Mouse (Mus musculus) frontal cortex, postnatal 10 days (tissue): ENCODE measurements at regions not wholly inside any gene's neighbourhood (a gene's known extent, or its start where the extent isn't known, plus 50 kb on each side); places are given as distances from the start of the nearest gene placed in this dataset.
"Not testable (repeated sequence)": the region's sequence is repeated elsewhere in the genome, so short reads cannot be mapped to it uniquely, and the experiment has no call there.

Experiments used
- DNase-seq, 2 experiments: peaks; one replicate each; pipeline ENCODE4 v3.0.0; 2022; ENCODE audit warnings: low spot score in 2 of 2, mixed read lengths in 1 of 2

DNA sequence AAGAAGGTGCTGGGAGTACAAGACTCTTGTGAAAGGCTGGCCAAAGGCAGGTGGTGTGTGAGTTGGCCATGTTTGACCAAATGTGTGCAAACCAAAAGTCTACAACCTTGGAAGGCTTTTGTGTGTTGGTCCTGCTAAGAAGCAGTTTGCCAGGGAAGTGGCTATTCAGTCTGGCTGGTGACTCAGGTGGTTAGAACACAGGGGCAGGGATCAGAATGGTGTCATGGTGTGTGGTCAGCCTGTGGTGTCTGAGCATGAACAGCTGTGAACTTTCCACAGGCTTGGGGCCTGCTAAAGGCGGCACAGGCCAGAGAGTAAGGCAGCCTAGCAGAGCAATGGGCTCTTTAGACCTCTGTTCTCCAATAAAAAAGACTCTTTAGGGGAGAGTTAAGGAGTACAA lies 171.6 kb upstream of the Klf14 start:
- DNase-seq = no peak

DNA sequence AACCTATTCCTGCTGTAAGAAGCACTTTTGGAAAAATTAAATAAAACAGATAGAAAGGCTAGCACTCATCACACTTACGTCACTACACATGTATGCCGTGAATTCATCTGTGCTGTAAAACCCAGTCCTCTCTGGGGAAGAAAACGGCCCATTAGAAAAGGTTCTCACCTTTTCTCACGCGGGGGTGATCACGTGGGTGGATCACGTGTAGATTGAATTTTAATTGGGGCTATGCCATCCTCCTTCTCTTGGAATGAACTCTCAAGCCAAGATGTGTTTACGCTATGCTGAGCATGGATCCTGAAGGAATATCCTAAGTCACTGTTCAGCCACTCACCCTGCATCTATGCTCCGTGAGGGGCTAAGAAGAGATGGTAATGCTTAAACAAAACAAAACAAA lies 172.8 kb upstream of the Klf14 start:
- no peak for DNase-seq

DNA sequence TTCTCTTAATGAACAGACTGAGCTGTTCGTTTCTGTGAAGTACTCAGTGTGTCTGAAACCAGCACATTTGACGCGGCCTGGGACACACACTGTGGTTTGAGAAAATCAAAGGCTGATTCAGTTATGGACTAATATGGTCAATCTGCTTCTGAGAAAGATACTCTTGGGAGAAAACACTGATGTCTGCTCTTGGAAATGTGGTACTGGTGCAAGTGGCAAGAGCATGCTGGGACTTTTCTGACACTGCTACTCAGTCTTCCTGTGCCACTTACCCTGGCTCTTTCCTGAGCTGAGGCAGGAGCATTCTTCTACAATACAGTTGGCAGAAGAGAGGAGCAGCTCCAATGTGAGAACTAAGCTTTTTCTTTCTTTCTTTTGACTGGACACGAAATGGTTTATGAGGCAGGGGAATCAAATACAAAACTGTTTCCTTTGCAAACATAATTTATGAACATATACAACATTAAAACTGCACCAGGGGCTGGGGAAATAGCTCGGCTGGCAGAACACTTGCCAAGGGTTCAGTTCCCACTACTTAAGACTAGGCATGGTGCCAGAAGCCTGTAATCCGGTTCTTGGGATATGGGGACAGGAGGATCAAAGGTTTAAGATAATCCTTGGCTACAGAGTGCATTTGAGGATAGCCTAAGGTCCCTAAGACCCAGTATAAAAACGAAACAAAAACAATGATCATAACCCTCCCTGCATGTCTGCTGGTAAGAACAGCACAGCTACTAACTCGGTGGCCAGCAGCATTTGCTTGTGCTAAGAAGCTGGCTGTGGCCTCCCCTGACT lies 173.7 kb upstream of the Klf14 start:
- no peak for DNase-seq

DNA sequence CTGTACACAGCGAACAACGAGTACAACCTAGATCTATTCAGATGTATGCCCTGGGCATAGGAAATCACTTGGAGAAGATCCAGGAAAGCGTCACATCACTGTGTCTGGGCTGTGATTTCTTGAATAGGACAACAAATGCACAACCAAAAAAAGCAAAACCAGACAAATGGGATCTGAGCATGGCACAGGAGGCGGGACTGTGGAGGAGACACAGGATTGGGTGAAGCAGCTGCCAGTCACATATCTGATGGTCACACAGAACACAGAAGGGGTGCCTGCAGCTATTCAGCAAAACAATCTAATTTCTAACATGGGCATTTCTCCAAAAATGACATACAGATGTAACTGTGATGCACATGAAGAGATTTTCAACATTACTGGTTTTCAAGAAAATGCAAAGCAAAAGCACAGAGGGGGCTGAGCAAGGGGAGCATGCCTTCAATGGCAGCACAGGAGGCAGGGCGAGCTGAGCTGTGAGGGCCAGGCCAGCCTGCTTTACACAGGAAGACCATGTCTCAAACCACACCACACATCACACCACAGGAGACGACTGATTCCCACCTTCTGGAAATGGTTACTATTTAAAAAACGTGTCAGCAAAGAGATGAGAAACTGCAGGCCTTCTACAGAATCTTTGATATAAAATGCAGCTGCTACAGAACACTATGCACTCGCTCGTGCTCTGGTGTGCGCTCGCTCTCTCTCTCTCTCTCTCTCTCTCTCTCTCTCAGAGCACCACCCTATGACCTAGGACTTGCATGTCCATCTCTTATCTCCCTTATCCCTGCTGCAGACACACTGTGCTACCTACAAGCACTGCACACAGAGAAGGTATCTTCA lies 175.2 kb upstream of the Klf14 start:
- DNase-seq = no peak

DNA sequence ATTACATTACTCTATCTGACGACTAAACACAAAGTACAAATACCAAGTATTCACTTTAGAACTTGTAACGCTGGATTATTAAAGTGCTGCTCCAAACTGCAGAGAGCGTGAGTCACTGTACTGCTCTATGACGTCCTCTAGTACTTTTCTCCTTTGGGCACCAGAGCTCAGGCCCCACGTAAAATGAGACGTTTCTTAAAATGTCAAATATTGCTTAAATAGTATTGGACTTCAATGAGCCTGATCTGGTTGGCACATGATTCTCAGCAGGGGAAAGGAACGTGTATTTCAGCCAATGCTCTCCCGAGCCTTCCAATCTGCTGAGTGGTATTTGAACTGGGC lies 175.8 kb upstream of the Klf14 start:
- no peak for DNase-seq

DNA sequence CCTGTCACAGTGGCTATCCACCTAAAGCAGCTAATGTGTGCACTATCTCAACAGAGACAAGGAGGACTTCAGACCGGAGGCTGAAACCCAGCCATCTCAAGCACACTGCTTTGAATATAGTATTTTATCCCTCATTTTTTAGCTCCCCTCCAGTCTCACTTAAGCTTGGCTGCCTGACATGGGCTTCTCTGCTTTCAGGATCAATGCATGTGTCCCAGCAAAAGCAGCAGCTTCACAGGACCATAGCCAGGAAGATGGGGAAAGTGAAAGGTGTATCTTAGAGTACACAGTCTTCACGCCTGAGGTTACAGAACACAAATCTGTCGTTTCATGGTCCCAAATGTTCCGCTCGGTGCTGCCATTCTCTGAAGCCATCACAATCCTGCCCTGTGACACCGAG lies 176.7 kb upstream of the Klf14 start:
- DNase-seq = no peak

DNA sequence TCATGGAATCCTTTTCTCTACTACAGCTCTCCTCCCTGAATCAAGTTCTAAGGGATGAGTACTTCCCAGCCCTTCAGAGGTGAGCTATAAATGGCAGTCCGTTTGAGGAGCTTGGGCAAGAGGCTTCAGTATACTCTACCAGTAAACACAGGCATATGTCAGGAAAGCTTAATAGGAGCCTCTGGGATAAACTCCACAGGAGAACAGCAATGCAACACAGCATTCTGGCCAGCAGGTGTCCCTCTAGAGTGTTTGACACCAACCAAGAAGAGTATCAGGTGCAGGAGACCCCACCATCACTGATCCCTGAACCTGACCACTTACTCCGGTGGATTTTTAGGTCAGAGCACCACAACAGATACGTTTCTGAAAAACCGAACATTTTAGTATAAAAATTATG lies 178.0 kb upstream of the Klf14 start:
- DNase-seq = no peak

DNA sequence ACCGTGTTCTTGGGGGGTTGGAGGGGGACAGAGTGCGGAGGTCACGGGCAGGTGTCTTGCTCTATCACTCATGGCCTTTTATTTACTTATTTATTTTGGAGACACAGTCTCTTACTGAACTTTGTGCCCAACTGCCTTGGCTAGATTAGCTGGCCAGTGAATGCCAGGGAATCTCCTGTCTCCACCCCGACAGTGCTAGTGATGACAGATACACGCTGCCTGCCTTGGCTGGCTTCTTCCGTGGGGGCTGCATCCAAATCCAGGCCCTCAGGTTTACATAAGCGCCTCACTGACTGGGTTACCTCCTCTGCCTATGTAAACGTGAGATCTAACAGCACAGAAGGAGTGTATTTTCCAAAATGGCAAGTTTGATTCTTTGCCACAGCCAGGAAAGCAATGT lies 178.5 kb upstream of the Klf14 start:
- DNase-seq = no peak

DNA sequence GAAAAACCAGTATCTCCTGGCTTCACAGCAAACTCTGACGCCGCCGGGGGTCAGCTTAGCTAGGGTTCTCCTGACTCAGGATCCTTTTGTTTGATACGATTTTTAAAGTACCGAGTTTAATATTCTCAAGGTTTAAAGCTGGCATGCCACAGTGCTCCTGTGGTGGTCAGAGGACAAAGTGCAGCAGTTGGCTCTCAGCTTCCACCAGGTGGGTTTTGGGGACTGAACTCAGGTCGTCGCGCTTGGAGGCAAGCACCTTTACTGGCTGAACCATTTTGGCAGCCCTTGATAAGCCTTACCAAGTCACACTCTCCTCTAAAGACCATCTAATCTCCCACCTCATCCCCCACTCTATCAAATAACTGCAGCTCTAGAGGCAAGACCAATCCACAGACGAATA lies 181.1 kb upstream of the Klf14 start:
- no peak for DNase-seq

DNA sequence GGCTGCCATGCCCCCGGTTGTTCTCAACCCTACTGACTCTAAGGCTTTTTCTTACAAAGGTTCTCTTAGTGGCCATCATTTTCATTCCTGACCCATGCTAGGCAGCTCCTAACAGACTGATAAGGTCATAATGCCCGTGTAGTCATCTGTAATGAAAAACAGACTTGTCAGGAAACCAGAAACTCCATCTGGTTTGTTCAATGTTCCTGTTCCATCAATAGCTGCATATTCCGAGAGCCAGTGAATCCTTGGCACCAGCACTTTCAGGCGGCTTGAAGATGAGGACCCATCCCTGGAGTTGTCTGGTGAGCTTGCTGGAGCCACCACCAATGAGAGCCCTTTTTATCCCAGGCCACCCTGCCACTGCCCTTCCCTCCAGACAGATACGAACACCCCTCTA lies 181.7 kb upstream of the Klf14 start:
- no peak for DNase-seq

DNA sequence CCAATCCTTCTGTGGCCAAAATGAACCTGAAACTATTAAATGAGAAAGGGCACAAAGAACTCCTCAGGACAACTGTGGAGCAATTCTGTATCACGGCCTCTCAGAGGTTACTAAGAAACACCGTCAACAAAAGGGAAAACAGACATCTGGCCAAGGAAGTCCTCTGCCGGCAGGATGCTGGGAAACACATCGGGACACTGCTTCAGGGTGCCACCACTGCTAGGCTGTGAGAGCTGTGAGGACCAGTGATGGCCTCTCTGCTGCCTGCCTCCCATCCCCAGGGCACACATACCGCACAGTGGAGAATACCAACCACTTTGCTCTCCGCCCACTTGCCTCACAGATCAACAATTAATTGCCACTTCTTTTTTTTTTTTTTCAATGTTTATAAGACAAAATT lies 182.6 kb upstream of the Klf14 start:
- DNase-seq = no peak

DNA sequence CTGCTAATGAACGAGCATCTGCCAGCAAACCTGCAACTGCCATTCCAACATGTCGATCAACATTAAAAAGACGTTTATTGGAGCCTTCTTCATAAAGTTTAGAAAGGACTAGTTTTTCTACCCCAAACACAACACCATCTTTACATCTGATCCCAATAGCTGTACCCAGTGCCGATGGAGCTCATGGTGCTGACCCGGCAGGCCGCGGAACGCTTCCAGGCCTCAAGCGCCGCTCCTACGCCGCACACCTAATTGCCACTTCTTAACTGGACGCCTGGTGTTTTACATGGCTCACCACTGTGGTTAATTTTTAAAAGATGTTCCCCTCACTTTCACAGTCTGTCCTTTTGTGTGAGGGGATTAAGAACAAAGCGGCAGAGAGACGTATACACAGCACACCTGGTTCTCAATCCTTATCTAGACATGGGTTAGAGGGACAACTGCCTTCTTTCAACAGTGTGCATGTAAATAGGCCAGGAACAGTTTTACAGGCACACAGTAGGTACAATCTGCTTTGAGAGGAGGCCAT lies 183.7 kb upstream of the Klf14 start:
- not testable (repeated sequence) for DNase-seq

DNA sequence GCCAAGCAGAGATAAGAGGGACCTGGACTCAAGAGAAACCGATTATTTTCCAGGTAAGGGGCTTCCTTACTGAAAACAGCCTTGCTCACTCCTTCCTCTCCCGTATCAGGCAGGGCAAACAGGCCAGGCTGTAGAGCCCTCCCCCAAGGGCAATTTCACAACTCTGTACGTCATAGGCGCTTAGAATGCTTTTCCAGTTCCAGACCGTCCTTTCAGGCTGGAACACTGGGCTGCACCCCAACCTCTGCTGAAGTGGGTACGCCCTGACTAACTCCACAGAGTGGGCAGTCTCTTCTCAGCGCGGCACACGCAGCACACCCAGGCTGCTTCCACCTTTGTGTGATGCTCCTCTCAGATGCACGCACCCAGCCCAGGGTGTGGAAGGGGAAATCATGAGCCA lies 186.8 kb upstream of the Klf14 start:
- DNase-seq = no peak

DNA sequence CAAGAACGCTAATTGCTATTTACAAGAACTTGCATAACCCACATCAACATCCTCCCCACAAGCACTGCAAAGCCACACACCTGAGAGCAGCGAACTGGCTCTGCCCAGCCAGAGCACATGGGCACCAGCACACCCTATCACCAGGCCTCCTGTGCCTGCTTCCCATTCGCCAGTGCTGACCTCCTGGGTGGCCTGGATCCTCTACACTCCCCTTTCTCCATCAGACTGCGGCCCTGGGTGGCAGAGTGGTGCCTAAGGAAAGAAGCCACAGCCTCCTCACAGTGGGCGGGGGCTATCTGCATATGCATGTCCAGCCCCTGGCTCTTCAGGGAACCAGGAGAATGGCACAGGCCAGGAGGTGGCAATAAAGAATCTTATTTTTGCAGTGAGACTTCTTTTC lies 187.9 kb upstream of the Klf14 start:
- no peak for DNase-seq

DNA sequence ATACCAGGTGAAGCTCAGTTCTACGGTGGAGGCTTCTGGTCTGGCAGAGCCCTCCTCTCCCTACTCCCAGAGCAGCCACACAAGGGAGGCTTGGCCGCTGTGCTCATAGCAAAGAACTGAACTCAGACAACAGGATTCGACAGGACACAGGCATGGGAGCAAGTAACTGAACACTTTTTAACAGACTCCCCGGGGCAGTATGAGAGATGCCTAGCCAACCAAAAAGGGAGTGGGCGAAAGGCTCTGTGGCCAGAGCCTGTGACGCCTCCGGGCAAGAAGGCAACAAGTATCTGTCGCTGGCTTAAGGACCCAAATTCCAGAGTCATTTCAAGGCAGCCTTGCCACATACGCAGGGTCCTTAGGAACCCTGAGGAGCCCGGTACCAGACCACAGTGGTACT lies 188.8 kb upstream of the Klf14 start:
- no peak for DNase-seq

DNA sequence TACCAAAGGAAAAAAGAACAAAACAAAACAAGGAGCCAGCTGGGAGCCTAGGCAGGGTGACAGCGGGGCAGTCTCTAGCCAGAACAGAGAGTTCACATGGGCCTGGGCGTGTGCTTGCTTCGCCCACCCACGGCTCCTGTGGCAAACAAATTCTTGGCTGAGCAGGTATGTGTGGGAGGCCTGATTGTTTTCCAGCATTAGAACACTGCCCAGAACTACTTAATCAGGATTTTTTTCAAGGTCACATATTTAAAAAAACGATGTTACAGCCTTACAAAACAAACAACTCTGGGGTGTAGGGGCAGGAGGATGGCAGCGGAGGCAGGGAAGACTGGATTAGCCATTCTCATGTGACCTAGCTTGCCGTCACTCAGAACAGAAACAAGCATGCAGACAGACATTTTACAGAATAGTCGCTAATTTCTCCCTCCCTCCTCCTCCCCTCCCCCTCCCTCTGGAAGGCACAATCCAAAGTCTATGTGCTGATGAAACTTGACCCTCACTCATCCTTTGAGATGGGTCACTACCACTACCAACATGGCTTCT lies 189.5 kb upstream of the Klf14 start:
- no peak for DNase-seq

DNA sequence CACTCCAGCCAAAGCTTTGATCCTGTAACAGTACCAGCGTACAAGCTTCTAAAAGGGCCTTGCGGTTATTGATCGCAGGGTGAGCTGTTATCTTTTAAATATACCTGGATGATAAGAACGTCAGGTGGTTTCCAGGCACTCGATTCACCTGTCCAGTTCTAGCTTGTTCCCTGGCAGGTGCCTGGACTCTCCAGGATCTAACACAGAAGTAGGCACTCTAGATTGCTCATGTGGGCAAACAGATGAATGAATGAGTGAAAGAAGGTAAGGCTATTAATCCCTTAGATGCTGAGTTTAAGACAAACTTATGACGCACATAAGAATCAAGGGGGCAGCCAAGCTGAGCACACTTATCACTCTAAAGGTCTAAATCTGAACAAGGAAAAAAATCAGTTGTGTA lies 190.3 kb upstream of the Klf14 start:
- DNase-seq = no peak

DNA sequence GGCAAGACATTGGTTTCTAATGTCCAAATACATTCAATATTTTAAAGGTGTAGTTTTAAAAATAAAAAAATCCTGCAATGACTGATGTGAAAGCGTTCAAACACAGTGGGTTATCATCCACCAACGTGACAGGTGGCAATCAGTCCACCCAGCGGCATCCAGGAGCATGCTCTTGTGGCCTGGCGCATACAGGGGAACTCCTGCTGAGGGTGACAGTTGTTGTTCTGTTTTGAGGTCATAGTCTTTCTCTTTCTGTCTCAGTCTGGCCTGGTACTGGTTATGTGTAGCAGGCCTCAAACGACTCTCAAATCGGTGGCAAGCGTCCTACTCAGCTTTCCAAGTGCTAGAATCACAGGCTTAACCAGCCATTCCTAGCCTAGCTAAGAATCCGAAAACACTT lies 191.5 kb upstream of the Klf14 start:
- no peak for DNase-seq

DNA sequence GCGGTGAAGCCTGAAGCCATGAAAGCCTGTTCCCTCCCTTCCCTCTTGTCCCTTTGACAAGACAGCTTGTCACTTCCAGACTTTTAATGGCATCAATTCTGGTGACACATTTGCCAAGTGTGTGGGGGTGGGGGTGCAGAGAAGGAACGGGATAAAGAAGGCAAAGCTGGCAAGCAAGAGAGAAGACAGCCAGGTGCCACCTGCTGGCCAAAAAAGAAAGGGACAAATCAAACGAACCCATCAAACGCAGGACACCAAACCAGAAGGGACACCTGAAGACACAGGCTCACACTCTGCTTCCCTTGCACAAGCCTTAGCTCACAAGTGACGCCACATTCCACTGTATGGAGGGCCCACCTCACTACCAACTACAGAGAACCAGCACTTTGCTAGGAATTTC lies 197.0 kb upstream of the Klf14 start:
- peak; percentile 57 for DNase-seq

DNA sequence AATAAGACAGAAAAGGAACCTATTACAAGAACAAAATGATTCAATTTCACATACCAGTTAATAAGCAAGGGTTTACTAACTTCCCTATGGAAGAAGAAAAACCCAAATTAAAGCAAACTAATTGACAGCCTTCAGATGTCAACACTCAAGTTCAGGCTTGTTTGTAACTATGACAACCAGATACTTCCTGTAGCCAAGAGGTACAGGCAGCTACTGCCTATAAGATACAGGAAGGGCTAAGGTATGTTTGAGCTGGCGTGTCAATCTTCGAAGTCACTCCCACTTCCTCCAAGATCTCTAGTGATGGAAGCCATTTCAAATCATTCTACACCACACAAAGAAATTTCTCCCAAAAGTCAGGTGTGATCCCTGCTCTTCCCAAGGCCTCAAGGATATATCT lies 198.1 kb upstream of the Klf14 start:
- no peak for DNase-seq

DNA sequence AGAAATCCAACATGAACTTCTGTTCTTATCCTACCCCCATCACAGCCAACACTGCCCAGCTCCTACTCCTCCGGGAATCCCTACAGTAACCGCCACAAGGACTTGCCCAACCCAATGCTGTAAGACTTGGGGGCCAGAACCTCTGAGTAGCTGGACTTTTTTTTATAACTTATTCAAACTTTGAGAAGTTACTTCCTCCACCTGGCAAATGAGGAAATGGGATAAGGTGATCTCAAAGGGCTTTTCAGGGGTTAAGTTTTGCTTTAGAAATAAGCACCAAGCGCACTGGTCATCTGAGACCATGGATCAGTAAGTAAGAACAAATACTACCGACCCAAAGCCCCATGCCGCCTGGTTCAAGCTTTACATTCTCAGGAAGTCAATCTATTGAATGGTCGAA lies 198.6 kb upstream of the Klf14 start:
- DNase-seq = no peak

DNA sequence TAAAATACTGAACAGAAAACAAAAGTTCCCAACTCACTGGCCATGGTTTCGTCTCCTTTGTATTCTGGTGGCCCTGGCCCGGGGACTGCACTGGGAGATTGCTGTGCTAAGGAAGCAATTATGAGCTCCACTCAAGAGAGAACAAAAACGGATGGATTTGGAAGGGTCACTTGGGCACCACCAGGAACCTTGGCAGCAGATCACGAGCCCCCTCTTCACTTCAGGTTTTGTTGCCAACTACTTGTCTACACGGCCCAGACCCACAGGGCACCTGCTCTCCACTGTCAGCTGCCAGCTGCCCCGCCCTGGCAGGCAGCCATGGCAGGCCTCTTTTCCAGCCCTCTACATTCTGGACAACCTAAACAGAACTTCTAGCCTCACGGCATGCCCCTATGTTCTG lies 199.8 kb upstream of the Klf14 start:
- DNase-seq = peak in 1 of 2 experiments; percentile 31

DNA sequence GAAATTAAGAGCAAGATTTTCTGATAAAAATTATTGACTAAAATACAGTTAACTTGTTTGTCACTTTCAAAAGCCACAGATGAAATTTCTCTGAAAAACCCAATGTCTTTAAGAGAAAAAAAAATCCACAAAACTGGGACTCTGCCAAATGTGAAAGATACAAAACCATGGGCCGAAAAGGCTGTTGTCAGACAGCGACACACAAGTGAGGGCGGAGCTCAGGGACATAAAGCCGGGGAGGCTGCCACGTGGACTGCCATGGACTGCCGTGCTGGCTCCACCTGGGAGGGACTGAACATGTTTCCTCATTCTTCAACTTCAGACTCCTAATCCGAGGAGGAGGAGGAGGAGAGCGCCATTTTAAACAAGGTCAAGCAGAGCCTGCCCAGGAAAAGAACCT lies 200.4 kb upstream of the Klf14 start:
- no peak for DNase-seq
